Mouse (Mus musculus): ENCODE measurements around the gene Abat. TPM values are rescaled to one million over a fixed set of nuclear protein-coding genes. Genes with fewer than 3 reads are reported as not detected.
"Not testable (repeated sequence)": the region's sequence is repeated elsewhere in the genome, so short reads cannot be mapped to it uniquely, and the experiment has no call there.

Abat gene
- total RNA-seq, 2 experiments from 2014 or later: not detected

- ATAC-seq (replicated peaks; ENCODE audit: poor library complexity, severe bottlenecking): peak; percentile 53; the same call in 1 of the 2 replicates
Observed at GRCm38 (mm10) chr16:8530018-8530417, 16.8 kb downstream of the Abat start.

- ATAC-seq (replicated peaks; ENCODE audit: poor library complexity, severe bottlenecking): no peak
Observed at GRCm38 (mm10) chr16:8532461-8532860, 19.2 kb downstream of the Abat start.

GRCm38 (mm10) chr16:8532894-8533293 lies 19.7 kb downstream of the Abat start:
- no peak for ATAC-seq (replicated peaks; ENCODE audit: poor library complexity, severe bottlenecking)

- no peak for ATAC-seq (replicated peaks; ENCODE audit: poor library complexity, severe bottlenecking)
Observed at GRCm38 (mm10) chr16:8533477-8533876, 20.2 kb downstream of the Abat start.

GRCm38 (mm10) chr16:8534466-8535200 lies 21.4 kb downstream of the Abat start:
- no peak for ATAC-seq (replicated peaks; ENCODE audit: poor library complexity, severe bottlenecking)

- no peak for ATAC-seq (replicated peaks; ENCODE audit: poor library complexity, severe bottlenecking)
Observed at GRCm38 (mm10) chr16:8535411-8535810, 22.2 kb downstream of the Abat start.

GRCm38 (mm10) chr16:8539150-8539865 lies 26.1 kb downstream of the Abat start:
- no peak for ATAC-seq (replicated peaks; ENCODE audit: poor library complexity, severe bottlenecking)

- ATAC-seq (replicated peaks; ENCODE audit: poor library complexity, severe bottlenecking): no peak
Observed at GRCm38 (mm10) chr16:8540859-8541314, 27.7 kb downstream of the Abat start.

- ATAC-seq (replicated peaks; ENCODE audit: poor library complexity, severe bottlenecking): no peak
Observed at GRCm38 (mm10) chr16:8547836-8548235, 34.6 kb downstream of the Abat start.

GRCm38 (mm10) chr16:8549506-8549905 lies 36.3 kb downstream of the Abat start:
- ATAC-seq (replicated peaks; ENCODE audit: poor library complexity, severe bottlenecking): no peak

GRCm38 (mm10) chr16:8554351-8554750 lies 41.1 kb downstream of the Abat start:
- ATAC-seq (replicated peaks; ENCODE audit: poor library complexity, severe bottlenecking): no peak

- ATAC-seq (replicated peaks; ENCODE audit: poor library complexity, severe bottlenecking): not testable (repeated sequence)
Observed at GRCm38 (mm10) chr16:8554751-8555150, 41.5 kb downstream of the Abat start.

GRCm38 (mm10) chr16:8555371-8555770 lies 42.1 kb downstream of the Abat start:
- ATAC-seq (replicated peaks; ENCODE audit: poor library complexity, severe bottlenecking): not testable (repeated sequence)

- no peak for ATAC-seq (replicated peaks; ENCODE audit: poor library complexity, severe bottlenecking)
Observed at GRCm38 (mm10) chr16:8560079-8560478, 46.9 kb downstream of the Abat start.

GRCm38 (mm10) chr16:8561101-8561500 lies 47.9 kb downstream of the Abat start:
- not testable (repeated sequence) for ATAC-seq (replicated peaks; ENCODE audit: poor library complexity, severe bottlenecking)

- not testable (repeated sequence) for ATAC-seq (replicated peaks; ENCODE audit: poor library complexity, severe bottlenecking)
Observed at GRCm38 (mm10) chr16:8561856-8562255, 48.6 kb downstream of the Abat start.

GRCm38 (mm10) chr16:8562827-8563226 lies 49.6 kb downstream of the Abat start:
- not testable (repeated sequence) for ATAC-seq (replicated peaks; ENCODE audit: poor library complexity, severe bottlenecking)

- ATAC-seq (replicated peaks; ENCODE audit: poor library complexity, severe bottlenecking): no peak
Observed at GRCm38 (mm10) chr16:8564836-8565235, 51.6 kb downstream of the Abat start.

GRCm38 (mm10) chr16:8565539-8565938 lies 52.3 kb downstream of the Abat start:
- no peak for ATAC-seq (replicated peaks; ENCODE audit: poor library complexity, severe bottlenecking)

- no peak for ATAC-seq (replicated peaks; ENCODE audit: poor library complexity, severe bottlenecking)
Observed at GRCm38 (mm10) chr16:8566115-8566711, 53.0 kb downstream of the Abat start.

- ATAC-seq (replicated peaks; ENCODE audit: poor library complexity, severe bottlenecking): no peak
Observed at GRCm38 (mm10) chr16:8568881-8569280, 55.7 kb downstream of the Abat start.

Measured in granulocyte monocyte progenitor cell, adult 5-6 weeks (primary cell).